Mouse (Mus musculus) forebrain, embryonic 16.5 days (tissue): ENCODE measurements around the gene Camk2g. TPM values are rescaled to one million over a fixed set of nuclear protein-coding genes. Genes with fewer than 3 reads are reported as not detected.

Experiments
- microRNA-seq: library from miRNA; unstranded; fragments of <30 nt; microRNA quantifications from one replicate; pipeline ENCODE4, GENCODE M21; 2017
- polyA plus RNA-seq: library from polyadenylated mRNA; unstranded; fragments of >200 nt; fragmentation: Nextera tagmentation; extraction: Ambion mirVana; gene quantifications from 2 replicates; pipeline ENCODE4 v1.2.1, GENCODE M21; 2015

Camk2g gene
- polyA plus RNA-seq, 1 experiment from 2014 or later: 123 TPM

Small RNAs within 50 kb of the gene (microRNA-seq; reads per million reads assigned to microRNA genes)
- 0.83 reads per million for gene Mir6946

Other genes with a start within 250 kb of the Camk2g start
- 94.7 and 97.3 TPM in 2 replicates for gene Ppp3cb, start 247.5 kb downstream of the Camk2g start, polyA plus RNA-seq
- gene Usp54, start 153.0 kb downstream of the Camk2g start, polyA plus RNA-seq: 10.4 and 11.1 TPM in 2 replicates
- gene Myoz1, start 137.5 kb downstream of the Camk2g start, polyA plus RNA-seq: 0.31 TPM in 1 of 2 replicates, not detected in the other
- 0.12 and 0.14 TPM in 2 replicates for gene Synpo2l, start 125.7 kb downstream of the Camk2g start, polyA plus RNA-seq
- gene Sec24c, start 119.8 kb downstream of the Camk2g start, polyA plus RNA-seq: 96.8 and 101 TPM in 2 replicates
- gene Fut11, start 99.1 kb downstream of the Camk2g start, polyA plus RNA-seq: 21.6 and 23.3 TPM in 2 replicates
- 175 and 187 TPM in 2 replicates for gene Chchd1, start 91.1 kb downstream of the Camk2g start, polyA plus RNA-seq
- 44.4 and 55.9 TPM in 2 replicates for gene Zswim8, start 86.5 kb downstream of the Camk2g start, polyA plus RNA-seq
- 15.7 and 16.7 TPM in 2 replicates for gene Ndst2, start 59.5 kb downstream of the Camk2g start, polyA plus RNA-seq
- 0.33 and 0.50 TPM in 2 replicates for gene Plau, start 42.6 kb upstream of the Camk2g start, polyA plus RNA-seq
- gene Vcl, start 135.3 kb upstream of the Camk2g start, polyA plus RNA-seq: 11.4 and 13.0 TPM in 2 replicates